Mouse (Mus musculus) embryonic stem cell, embryonic (primary cell): ENCODE measurements around the gene Lix1l.

Experiments used
- CTCF ChIA-PET, 4 experiments: fragments of 300-600 bp in 2 of 4; fragments of 350-600 bp in 2 of 4; sonication (Branson Sonifier 250); formaldehyde crosslinking; loops; one replicate each; lab custom pipeline; 2022; ENCODE audit warnings: inconsistent platforms in 2 of 4; lab: Charles Lee
- POLR2A ChIA-PET, 4 experiments: fragments of 300-600 bp in 2 of 4; fragments of 350-600 bp in 2 of 4; sonication (Branson Sonifier 250); formaldehyde crosslinking; loops; one replicate each; lab custom pipeline; 2022; ENCODE audit warnings: antibody characterized with exemption in 4 of 4, inconsistent platforms in 1 of 4; lab: Charles Lee

The Lix1l gene

GRCm38 (mm10) chr3:96603311-96603710, 2.4 kb downstream of the Lix1l start:
- POLR2A ChIA-PET = interaction anchor here in 2 of 4 experiments (0.6 to 3.2 kb wide), 8 partner anchors 9 to 101 kb away, joined by 3 to 12 read pairs (median 4); partner anchors contain the start of genes Polr3gl (in 2 of the 2) and Rbm8a (in 1 of the 2)

GRCm38 (mm10) chr3:96606007-96606406, 5.1 kb downstream of the Lix1l start:
- ChIA-PET POLR2A (interaction anchor here in 3 of 4 experiments (0.6 to 3.2 kb wide), 8 partner anchors 9 to 58 kb away, joined by 3 to 12 read pairs (median 4); partner anchors contain the start of genes Rbm8a (in 2 of the 3) and Polr3gl (in 1 of the 3)), CTCF (interaction anchor here in 2 of 4 experiments (0.6 to 1.6 kb wide), 4 partner anchors 12 to 324 kb away, joined by 3 to 4 read pairs (median 3); partner anchors contain the start of gene Polr3gl (in 2 of the 2))

More at GRCm38 (mm10) chr3:96603311-96603710, 2.4 kb downstream of the Lix1l start:
- CTCF ChIA-PET = interaction anchor here in 2 of 4 experiments (0.6 to 1.4 kb wide), 4 partner anchors 9 to 102 kb away, joined by 3 to 4 read pairs (median 3); partner anchors contain the start of gene Polr3gl (in 1 of the 2)

- CTCF ChIA-PET = interaction anchor here in 1 of 4 experiments (0.8 kb wide), 1 partner anchor 13 kb away, joined by 3 read pairs; the partner anchor contains the start of gene Polr3gl
- POLR2A ChIA-PET = interaction anchor here in 2 of 4 experiments (1.2 to 2.0 kb wide), 4 partner anchors 9 to 57 kb away, joined by 3 to 6 read pairs (median 4); partner anchors contain the start of gene Rbm8a (in 1 of the 2)
These were observed 5.7 kb downstream of the Lix1l start for GRCm38 (mm10) chr3:96606618-96607017.

GRCm38 (mm10) chr3:96617941-96618340, 17.0 kb downstream of the Lix1l start:
- CTCF ChIA-PET = interaction anchor here in 2 of 4 experiments (0.9 to 1.6 kb wide), 2 partner anchors 21 to 27 kb away, joined by 3 to 5 read pairs; partner anchors contain the start of gene Itga10 (in 1 of the 2)

GRCm38 (mm10) chr3:96623201-96623600, 22.3 kb downstream of the Lix1l start:
- POLR2A ChIA-PET = interaction anchor here in 2 of 4 experiments (1.0 to 1.7 kb wide), 2 partner anchors 12 to 29 kb away, joined by 3 to 9 read pairs; no protein-coding TSS in a partner anchor
- CTCF ChIA-PET = interaction anchor here in 1 of 4 experiments (1.9 kb wide), 1 partner anchor 22 kb away, joined by 6 read pairs; the partner anchor contains the start of gene Itga10

More at GRCm38 (mm10) chr3:96617941-96618340, 17.0 kb downstream of the Lix1l start:
- POLR2A ChIA-PET = interaction anchor here in 3 of 4 experiments (0.9 to 5.2 kb wide), 9 partner anchors 11 to 41 kb away, joined by 3 to 35 read pairs (median 6); partner anchors contain the start of genes Rbm8a (in 3 of the 3), Gm16253 (in 1 of the 3), Gm42957 (in 1 of the 3) and Lix1l (in 1 of the 3)

- CTCF ChIA-PET = interaction anchor here (0.6 to 1.9 kb wide), 19 partner anchors 9 to 574 kb away, joined by 3 to 13 read pairs (median 4); partner anchors contain the start of genes Itga10 (in 2 of the 4), Lix1l (in 1 of the 4) and Polr3gl (in 1 of the 4)
- POLR2A ChIA-PET = interaction anchor here (0.6 to 5.3 kb wide), 148 partner anchors 9 to 952 kb away, joined by 3 to 57 read pairs (median 5); partner anchors contain the start of genes Gm16253 (in 3 of the 4), Itga10 (in 3 of the 4), Lix1l (in 3 of the 4) and Pias3 (in 3 of the 4)
These were observed 29.0 kb downstream of the Lix1l start, which contains the start of gene Rbm8a for GRCm38 (mm10) chr3:96629729-96630600. TSS of gene Rbm8a (plus strand) at chr3:96629933.

GRCm38 (mm10) chr3:96632058-96632457, 31.1 kb downstream of the Lix1l start:
- ChIA-PET CTCF (interaction anchor here in 1 of 4 experiments (1.4 kb wide), 1 partner anchor 14 kb away, joined by 3 read pairs; the partner anchor contains the start of gene Itga10), POLR2A (interaction anchor here in 2 of 4 experiments (1.0 to 5.3 kb wide), 6 partner anchors 13 to 55 kb away, joined by 3 to 32 read pairs (median 8); partner anchors contain the start of genes Polr3gl (in 2 of the 2), Gm16253 (in 1 of the 2), Itga10 (in 1 of the 2) and Lix1l (in 1 of the 2))

GRCm38 (mm10) chr3:96634015-96634414, 33.1 kb downstream of the Lix1l start:
- POLR2A ChIA-PET = interaction anchor here (0.6 to 5.3 kb wide), 20 partner anchors 11 to 982 kb away, joined by 3 to 32 read pairs (median 6); partner anchors contain the start of genes Itga10 (in 2 of the 4), Polr3gl (in 2 of the 4), Ankrd34a (in 1 of the 4) and Gm16253 (in 1 of the 4)
- CTCF ChIA-PET = interaction anchor here in 3 of 4 experiments (0.5 to 0.8 kb wide), 4 partner anchors 11 to 54 kb away, joined by 3 to 5 read pairs (median 3); partner anchors contain the start of gene Itga10 (in 1 of the 3)

- POLR2A ChIA-PET = interaction anchor here (0.5 to 3.9 kb wide), 21 partner anchors 10 to 181 kb away, joined by 3 to 16 read pairs (median 4); partner anchors contain the start of genes Gm16253 (in 3 of the 4), Ankrd34a (in 1 of the 4), Ankrd35 (in 1 of the 4) and Itga10 (in 1 of the 4)
- CTCF ChIA-PET = interaction anchor here in 2 of 4 experiments (0.6 to 1.0 kb wide), 2 partner anchors 41 to 111 kb away, joined by 3 read pairs; partner anchors contain the start of gene Polr3gl (in 1 of the 2)
These were observed 34.3 kb downstream of the Lix1l start, which contains the start of the genes Pex11b and Gm42957 for GRCm38 (mm10) chr3:96634928-96635879. TSS of gene Pex11b (plus strand) at chr3:96635376. TSS of gene Gm42957 (plus strand) at chr3:96635474.

- ChIA-PET CTCF (interaction anchor here in 2 of 4 experiments (0.6 to 1.0 kb wide), 2 partner anchors 42 to 112 kb away, joined by 3 read pairs; partner anchors contain the start of gene Polr3gl (in 1 of the 2)), POLR2A (interaction anchor here (0.5 to 3.9 kb wide), 21 partner anchors 10 to 180 kb away, joined by 3 to 16 read pairs (median 4); partner anchors contain the start of genes Gm16253 (in 3 of the 4), Ankrd34a (in 1 of the 4), Ankrd35 (in 1 of the 4) and Itga10 (in 1 of the 4))
These were observed 35.0 kb downstream of the Lix1l start for GRCm38 (mm10) chr3:96635906-96636305.

GRCm38 (mm10) chr3:96636448-96636847, 35.5 kb downstream of the Lix1l start:
- CTCF ChIA-PET = interaction anchor here in 1 of 4 experiments (0.5 to 1.1 kb wide), 2 partner anchors 86 to 546 kb away, joined by 3 read pairs; no protein-coding TSS in a partner anchor
- POLR2A ChIA-PET = interaction anchor here in 2 of 4 experiments (0.9 to 3.9 kb wide), 4 partner anchors 10 to 79 kb away, joined by 3 to 16 read pairs (median 4); partner anchors contain the start of genes Itga10 (in 1 of the 2), Lix1l (in 1 of the 2), Polr3gl (in 1 of the 2) and Txnip (in 1 of the 2)

GRCm38 (mm10) chr3:96639219-96639618, 38.3 kb downstream of the Lix1l start:
- POLR2A ChIA-PET = interaction anchor here (0.6 to 3.8 kb wide), 33 partner anchors 8 to 198 kb away, joined by 3 to 29 read pairs (median 4); partner anchors contain the start of genes Rbm8a (in 3 of the 4), Gm16253 (in 1 of the 4), Polr3gl (in 1 of the 4) and Txnip (in 1 of the 4)

GRCm38 (mm10) chr3:96645018-96645649, 44.2 kb downstream of the Lix1l start, which contains the start of gene Itga10:
TSS of gene Itga10 (plus strand) at chr3:96645584.
- CTCF ChIA-PET = interaction anchor here (0.5 to 4.4 kb wide), 58 partner anchors 8 to 760 kb away, joined by 3 to 29 read pairs (median 4); partner anchors contain the start of genes Nudt17 (in 3 of the 4), Polr3gl (in 3 of the 4), Ankrd35 (in 2 of the 4) and Gm16253 (in 2 of the 4)
- POLR2A ChIA-PET = interaction anchor here in 3 of 4 experiments (0.5 to 3.8 kb wide), 26 partner anchors 9 to 120 kb away, joined by 3 to 32 read pairs (median 4); partner anchors contain the start of genes Rbm8a (in 3 of the 3), Gm16253 (in 2 of the 3), Pias3 (in 2 of the 3) and Gm42957 (in 1 of the 3)

More at GRCm38 (mm10) chr3:96639219-96639618, 38.3 kb downstream of the Lix1l start:
- CTCF ChIA-PET = interaction anchor here (0.6 to 2.1 kb wide), 51 partner anchors 9 to 361 kb away, joined by 3 to 17 read pairs (median 4); partner anchors contain the start of genes Polr3gl (in 3 of the 4), Rbm8a (in 2 of the 4), Ankrd35 (in 1 of the 4) and Gm16253 (in 1 of the 4)

GRCm38 (mm10) chr3:96647365-96647764, 46.4 kb downstream of the Lix1l start:
- ChIA-PET POLR2A (interaction anchor here in 2 of 4 experiments (1.0 to 2.9 kb wide), 9 partner anchors 8 to 146 kb away, joined by 3 to 16 read pairs (median 3); partner anchors contain the start of genes Gm42957 (in 1 of the 2) and Pex11b (in 1 of the 2)), CTCF (interaction anchor here in 1 of 4 experiments (0.6 to 2.5 kb wide), 5 partner anchors 8 to 102 kb away, joined by 3 to 5 read pairs (median 3); partner anchors contain the start of gene Nudt17)
